Mouse (Mus musculus) liver, embryonic 16.5 days (tissue): ENCODE measurements around the gene Macrod2. TPM values are rescaled to one million over a fixed set of nuclear protein-coding genes. Genes with fewer than 3 reads are reported as not detected.

Experiments
- ATAC-seq: fragments of 200-750 bp; cut with Nextera tagmentation; 2 replicates; pipeline ENCODE4 v1.8.0; 2017; ENCODE audit warnings: low read depth, mild to moderate bottlenecking, moderate number of reproducible peaks, moderate library complexity
- H3K27ac ChIP-seq: fragments of 300-500 bp; sonication (generic); 2 replicates; pipeline ENCODE4 v1.5.1; 2014; ENCODE audit warnings: mild to moderate bottlenecking, low read length
- H3K27me3 ChIP-seq: fragments of 300-500 bp; sonication (generic); 2 replicates; pipeline ENCODE4 v1.6.1; 2014; ENCODE audit warnings: low read depth, low read length, mixed read lengths; ENCODE audit not compliant: control insufficient read depth, insufficient read depth
- H3K36me3 ChIP-seq: fragments of 300-500 bp; sonication (generic); 2 replicates; pipeline ENCODE4 v1.6.1; 2014; ENCODE audit warnings: mild to moderate bottlenecking; ENCODE audit not compliant: control insufficient read depth, insufficient read depth
- H3K4me1 ChIP-seq: fragments of 300-500 bp; sonication (generic); 2 replicates; pipeline ENCODE4 v1.6.1; 2014; ENCODE audit warnings: low read depth, low read length, mixed read lengths; ENCODE audit not compliant: control insufficient read depth
- H3K4me2 ChIP-seq: fragments of 300-500 bp; sonication (generic); 2 replicates; pipeline ENCODE4 v1.6.1; 2014; ENCODE audit warnings: low read depth, low read length, mixed read lengths
- H3K4me3 ChIP-seq: fragments of 300-500 bp; sonication (generic); 2 replicates; pipeline ENCODE4 v1.5.1; 2014; ENCODE audit warnings: low read depth, mild to moderate bottlenecking, low read length
- H3K9ac ChIP-seq: fragments of 300-500 bp; sonication (generic); 2 replicates; pipeline ENCODE4 v1.6.1; 2014; ENCODE audit warnings: low read depth, low read length
- H3K9me3 ChIP-seq: fragments of 300-500 bp; sonication (generic); replicated peaks from 2 replicates; pipeline ENCODE4 v1.6.1; 2016; ENCODE audit warnings: low read length; ENCODE audit not compliant: control insufficient read depth
- WGBS: fragments of 180-500 bp; shearing (Covaris S2); extraction: QIAGEN DNeasy Blood & Tissue Kit; methylation state at CpG from one replicate; pipeline ENCODE4 v1.1.7; 2014; ENCODE audit not compliant: insufficient replicate concordance; 5-methylcytosine and 5-hydroxymethylcytosine counted together
- polyA plus RNA-seq: library from polyadenylated mRNA; unstranded; fragments of >200 nt; fragmentation: Nextera tagmentation; extraction: Ambion mirVana; gene quantifications from 2 replicates; pipeline ENCODE4 v1.2.1, GENCODE M21; 2015

Macrod2 gene
- polyA plus RNA-seq, 1 experiment from 2014 or later = 5.5 TPM

- Histone ChIP-seq H3K4me3 (no peak overlapping the region), H3K27me3 (no peaks in the 10 kb centered on the region), H3K9me3 (no peaks in the 10 kb centered on the region), H3K9ac (no peak overlapping the region), H3K4me1 (no peaks in the 10 kb centered on the region), H3K4me2 (no peak overlapping the region), H3K36me3 (no peaks in the 10 kb centered on the region), H3K27ac (no peak overlapping the region)
- WGBS = 51% methylated on average over 3 of the region's 3 CpGs
- no peak for ATAC-seq
Observed at GRCm38 (mm10) chr2:140698585-140698984, 303.5 kb downstream of the Macrod2 start.

GRCm38 (mm10) chr2:140703377-140703776, 308.3 kb downstream of the Macrod2 start:
- no peak overlapping the region for H3K9ac ChIP-seq
- H3K27ac ChIP-seq = no peak overlapping the region
- H3K4me2 ChIP-seq = no peak overlapping the region
- H3K36me3 ChIP-seq = no peaks in the 10 kb centered on the region
- no peaks in the 10 kb centered on the region for H3K4me1 ChIP-seq
- no peak for ATAC-seq
- no peaks in the 10 kb centered on the region for H3K9me3 ChIP-seq
- H3K4me3 ChIP-seq = no peak overlapping the region
- no peaks in the 10 kb centered on the region for H3K27me3 ChIP-seq
- WGBS = 52% methylated on average over 4 of the region's 4 CpGs

GRCm38 (mm10) chr2:140704146-140704545, 309.0 kb downstream of the Macrod2 start:
- H3K4me2 ChIP-seq = no peak overlapping the region
- no peak overlapping the region for H3K9ac ChIP-seq
- H3K36me3 ChIP-seq = no peaks in the 10 kb centered on the region
- ATAC-seq = no peak
- 29% methylated on average over 3 of the region's 3 CpGs for WGBS
- H3K4me3 ChIP-seq = no peak overlapping the region
- no peak overlapping the region for H3K27ac ChIP-seq
- no peaks in the 10 kb centered on the region for H3K9me3 ChIP-seq
- no peaks in the 10 kb centered on the region for H3K4me1 ChIP-seq
- no peaks in the 10 kb centered on the region for H3K27me3 ChIP-seq

GRCm38 (mm10) chr2:140705278-140705677, 310.2 kb downstream of the Macrod2 start:
- Histone ChIP-seq H3K4me2 (no peak overlapping the region), H3K36me3 (no peaks in the 10 kb centered on the region), H3K4me1 (no peaks in the 10 kb centered on the region), H3K9ac (no peak overlapping the region), H3K27me3 (no peaks in the 10 kb centered on the region), H3K27ac (no peak overlapping the region), H3K4me3 (no peak overlapping the region), H3K9me3 (no peaks in the 10 kb centered on the region)
- 21% methylated on average over 2 of the region's 2 CpGs for WGBS
- ATAC-seq = no peak

DNA sequence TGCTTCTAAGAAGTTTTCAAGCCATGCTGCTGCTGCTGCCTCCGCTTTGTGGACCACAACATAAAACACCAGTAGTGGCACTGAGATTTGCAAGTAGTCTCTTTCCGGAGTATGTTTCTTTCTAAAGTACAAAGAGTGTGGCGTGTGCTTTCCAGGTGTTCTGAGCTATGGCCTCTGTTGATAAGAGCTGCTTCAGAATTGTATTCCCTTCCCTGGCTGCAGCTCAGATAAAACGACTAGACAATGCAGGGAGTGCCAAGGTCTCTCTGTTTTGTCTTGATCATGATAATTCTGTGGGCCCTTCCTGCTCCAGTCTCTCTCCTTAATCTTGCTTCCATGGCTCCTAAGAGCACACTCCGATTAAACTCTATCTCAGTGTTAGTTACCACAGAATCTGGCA, 312.4 kb downstream of the Macrod2 start:
- Histone ChIP-seq H3K4me3 (no peak overlapping the region), H3K27me3 (no peaks in the 10 kb centered on the region), H3K36me3 (no peaks in the 10 kb centered on the region), H3K4me2 (no peak overlapping the region), H3K9me3 (no peaks in the 10 kb centered on the region), H3K27ac (no peak overlapping the region), H3K4me1 (no peaks in the 10 kb centered on the region), H3K9ac (no peak overlapping the region)
- 45% methylated on average over 5 of the region's 5 CpGs for WGBS
- ATAC-seq = no peak

DNA sequence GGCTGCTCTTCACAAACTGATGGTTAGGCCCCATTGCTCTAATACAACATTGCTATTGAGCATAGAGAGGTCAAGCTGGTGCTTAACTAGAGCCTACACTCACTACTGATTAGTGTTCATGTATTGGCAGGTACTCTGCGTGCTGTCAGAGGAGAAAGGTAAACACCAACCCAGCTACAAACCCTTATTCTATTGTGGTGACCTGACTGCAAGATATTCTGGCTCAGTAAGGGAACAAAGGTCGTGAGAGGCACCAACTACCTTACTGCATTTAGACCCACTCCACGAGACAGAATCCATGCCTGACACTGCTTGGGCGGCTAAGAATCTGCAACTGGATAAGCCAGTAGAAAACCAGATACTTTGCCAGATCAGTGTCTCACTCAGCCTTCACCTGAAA, 320.7 kb downstream of the Macrod2 start:
- H3K4me3 ChIP-seq = no peak overlapping the region
- 51% methylated on average over 4 of the region's 4 CpGs for WGBS
- H3K27ac ChIP-seq = no peak overlapping the region
- ATAC-seq = 0 out of 2 replicates have a peak, but pooled peaks have one; percentile 37
- H3K36me3 ChIP-seq = no peaks in the 10 kb centered on the region
- H3K4me2 ChIP-seq = no peak overlapping the region
- H3K27me3 ChIP-seq = no peaks in the 10 kb centered on the region
- H3K9me3 ChIP-seq = no peaks in the 10 kb centered on the region
- H3K9ac ChIP-seq = no peak overlapping the region
- no peaks in the 10 kb centered on the region for H3K4me1 ChIP-seq

DNA sequence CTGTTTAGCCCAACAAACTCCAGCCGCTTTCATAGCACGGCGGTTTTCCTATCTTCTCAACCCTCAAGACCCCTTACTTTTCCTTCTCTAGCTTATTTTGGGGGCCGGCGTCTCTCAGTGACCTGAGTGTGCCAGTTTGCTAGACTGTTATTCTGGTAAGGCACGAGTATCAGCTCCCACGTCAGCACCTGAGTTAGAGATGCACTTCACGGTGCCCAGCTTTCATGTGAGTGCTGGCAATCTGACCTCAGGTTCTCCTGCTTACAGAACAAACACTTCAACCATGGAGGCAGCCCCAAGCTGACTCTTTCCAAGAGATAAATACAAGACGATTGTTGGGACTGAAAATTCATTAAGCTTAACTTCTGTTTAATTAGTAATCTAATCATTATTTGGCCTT, 322.3 kb downstream of the Macrod2 start:
- H3K27me3 ChIP-seq = no peaks in the 10 kb centered on the region
- WGBS = 56% methylated on average over 9 of the region's 9 CpGs
- no peaks in the 10 kb centered on the region for H3K9me3 ChIP-seq
- H3K4me1 ChIP-seq = no peaks in the 10 kb centered on the region
- no peak overlapping the region for H3K4me2 ChIP-seq
- no peak overlapping the region for H3K27ac ChIP-seq
- no peak overlapping the region for H3K9ac ChIP-seq
- ATAC-seq = no peak
- no peaks in the 10 kb centered on the region for H3K36me3 ChIP-seq
- H3K4me3 ChIP-seq = no peak overlapping the region

DNA sequence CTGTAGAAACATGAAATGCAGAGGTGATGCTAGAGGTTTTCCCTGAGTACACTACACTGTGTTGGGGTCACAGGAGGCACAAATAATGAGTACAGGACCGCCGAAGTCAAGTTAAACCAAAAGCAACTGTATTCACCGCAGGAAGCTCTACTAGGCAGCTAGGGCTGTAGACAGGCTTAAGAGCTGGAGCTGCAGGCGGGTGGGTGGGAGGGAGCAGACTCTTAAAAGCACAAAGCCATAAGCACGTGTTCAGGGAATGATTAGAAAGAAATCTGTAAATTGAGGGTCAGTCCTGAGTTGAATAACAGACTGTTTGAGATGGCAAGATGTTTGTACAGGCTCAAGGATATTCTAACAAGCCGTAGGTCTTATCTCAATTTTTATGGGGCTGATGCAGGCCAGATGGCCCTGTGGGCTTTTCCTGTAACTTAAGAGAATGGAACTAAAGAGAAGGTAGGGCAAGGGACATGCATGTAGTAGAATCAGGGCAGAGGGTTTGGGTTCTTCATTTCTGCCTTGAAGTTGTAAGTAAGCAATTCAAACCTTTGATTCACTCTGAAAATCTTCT, 337.6 kb downstream of the Macrod2 start:
- H3K4me3 ChIP-seq = no peak overlapping the region
- no peak overlapping the region for H3K27ac ChIP-seq
- H3K9me3 ChIP-seq = no peaks in the 10 kb centered on the region
- H3K4me2 ChIP-seq = no peak overlapping the region
- no peak overlapping the region for H3K9ac ChIP-seq
- H3K27me3 ChIP-seq = no peaks in the 10 kb centered on the region
- no peaks in the 10 kb centered on the region for H3K4me1 ChIP-seq
- 55% methylated on average over 6 of the region's 6 CpGs for WGBS
- no peaks in the 10 kb centered on the region for H3K36me3 ChIP-seq
- no peak for ATAC-seq

- no peaks in the 10 kb centered on the region for H3K9me3 ChIP-seq
- H3K4me3 ChIP-seq = no peak overlapping the region
- no peaks in the 10 kb centered on the region for H3K36me3 ChIP-seq
- WGBS = 62% methylated on average over 5 of the region's 5 CpGs
- H3K4me2 ChIP-seq = no peak overlapping the region
- no peak overlapping the region for H3K9ac ChIP-seq
- no peaks in the 10 kb centered on the region for H3K4me1 ChIP-seq
- H3K27me3 ChIP-seq = no peaks in the 10 kb centered on the region
- ATAC-seq = no peak
- no peak overlapping the region for H3K27ac ChIP-seq
Observed at GRCm38 (mm10) chr2:140740511-140740910, 345.4 kb downstream of the Macrod2 start.
